Mouse (Mus musculus) monocyte, adult 59 days (primary cell): Measurements from ENCODE around the gene Gm40193. TPM values are rescaled to one million over a fixed set of nuclear protein-coding genes. Genes with fewer than 3 reads are reported as not detected.

ENCODE experiments used
- total RNA-seq, 2 experiments: library from RNA; stranded (reverse); gene quantifications; one replicate each; pipeline ENCODE4 v1.2.4; 2023

Gene Gm40193
- not detected for total RNA-seq

GRCm38 (mm10) chr11:70532839-70533238, at the start of gene Gm40193:
TSS of gene Gm40193 (minus strand) at chr11:70532939.

GRCm38 (mm10) chr11:70562287-70562994, 29.7 kb upstream of the Gm40193 start, which contains the start of gene Mink1:
TSS of gene Mink1 (plus strand) at chr11:70562881.

GRCm38 (mm10) chr11:70539877-70540587, 7.3 kb upstream of the Gm40193 start, which contains the start of gene Pld2:
TSS of gene Pld2 (plus strand) at chr11:70540064.

GRCm38 (mm10) chr11:70525184-70525678, 7.5 kb downstream of the Gm40193 start, which contains the start of gene Psmb6:
TSS of gene Psmb6 (plus strand) at chr11:70525367.

GRCm38 (mm10) chr11:70518923-70519322, 13.8 kb downstream of the Gm40193 start, which contains the start of gene Gltpd2:
TSS of gene Gltpd2 (plus strand) at chr11:70519196.

GRCm38 (mm10) chr11:70514288-70514687, 18.5 kb downstream of the Gm40193 start, which contains the start of gene Vmo1:
TSS of gene Vmo1 (minus strand) at chr11:70514616.

GRCm38 (mm10) chr11:70504970-70505369, 27.8 kb downstream of the Gm40193 start, which contains the start of gene Tm4sf5:
TSS of gene Tm4sf5 (plus strand) at chr11:70505244.

Other genes starting within 250 kb of the Gm40193 start
- gene Alox12e, start 210.3 kb downstream of the Gm40193 start, total RNA-seq = not detected
- gene Alox15, start 180.9 kb downstream of the Gm40193 start, total RNA-seq = 10 to 100 TPM; 12.3 to 36.9 TPM
- 10 to 100 TPM; 15.9 to 18.6 TPM for gene Pelp1, start 122.9 kb downstream of the Gm40193 start, total RNA-seq
- gene Arrb2, start 100.3 kb downstream of the Gm40193 start, total RNA-seq = 100 to 1,000 TPM; 313 to 322 TPM
- 10 to 100 TPM; 39.5 to 44.4 TPM for gene Med11, start 81.0 kb downstream of the Gm40193 start, total RNA-seq
- 1 to 10 TPM; 1.0 to 1.8 TPM for gene Zmynd15, start 73.5 kb downstream of the Gm40193 start, total RNA-seq
- gene Cxcl16, start 73.0 kb downstream of the Gm40193 start, total RNA-seq = 10 to 100 TPM; 51.6 to 62.4 TPM
- 1 to 10 TPM in 1 of 2 experiments, not detected in 1; 1.7 TPM for gene Tm4sf5, start 27.7 kb downstream of the Gm40193 start, total RNA-seq
- not detected for gene Vmo1, start 18.3 kb downstream of the Gm40193 start, total RNA-seq
- not detected for gene Gltpd2, start 13.7 kb downstream of the Gm40193 start, total RNA-seq
- 100 to 1,000 TPM; 118 to 124 TPM for gene Psmb6, start 7.6 kb downstream of the Gm40193 start, total RNA-seq
- gene Pld2, start 7.1 kb upstream of the Gm40193 start, total RNA-seq = 10 to 100 TPM; 19.1 to 19.5 TPM
- 100 to 1,000 TPM; 215 to 216 TPM for gene Mink1, start 29.9 kb upstream of the Gm40193 start, total RNA-seq
- not detected for gene 4930544D05Rik, start 82.9 kb upstream of the Gm40193 start, total RNA-seq
- not detected for gene Chrne, start 86.3 kb upstream of the Gm40193 start, total RNA-seq
- not detected for gene Gp1ba, start 106.2 kb upstream of the Gm40193 start, total RNA-seq
- gene Rnf167, start 114.3 kb upstream of the Gm40193 start, total RNA-seq = 10 to 100 TPM; 75.4 to 76.7 TPM
- gene Slc25a11, start 114.5 kb upstream of the Gm40193 start, total RNA-seq = 10 to 100 TPM; 75.2 to 82.1 TPM
- 1,000 to 10,000 TPM; 1,347 to 1,617 TPM for gene Pfn1, start 121.7 kb upstream of the Gm40193 start, total RNA-seq
- 100 to 1,000 TPM; 117 to 142 TPM for gene Eno3, start 124.3 kb upstream of the Gm40193 start, total RNA-seq
- 10 to 100 TPM; 34.8 to 45.8 TPM for gene Spag7, start 136.5 kb upstream of the Gm40193 start, total RNA-seq
- 100 to 1,000 TPM; 102 to 115 TPM for gene Camta2, start 155.2 kb upstream of the Gm40193 start, total RNA-seq
- gene Inca1, start 167.2 kb upstream of the Gm40193 start, total RNA-seq = not detected
- gene Kif1c, start 167.6 kb upstream of the Gm40193 start, total RNA-seq = 10 to 100 TPM; 45.8 to 47.4 TPM
- 1 to 10 TPM; 1.1 to 2.1 TPM for gene Zfp3, start 231.3 kb upstream of the Gm40193 start, total RNA-seq